Mouse (Mus musculus): ENCODE measurements at regions not wholly inside any gene's neighbourhood (a gene's known extent, or its start where the extent isn't known, plus 50 kb on each side); places are given as distances from the start of the nearest gene placed in this dataset.

- no peak for DNase-seq
Measured at GRCm38 (mm10) chr6:89007516-89007915, 105.5 kb downstream of the Tpra1 start.

DNA sequence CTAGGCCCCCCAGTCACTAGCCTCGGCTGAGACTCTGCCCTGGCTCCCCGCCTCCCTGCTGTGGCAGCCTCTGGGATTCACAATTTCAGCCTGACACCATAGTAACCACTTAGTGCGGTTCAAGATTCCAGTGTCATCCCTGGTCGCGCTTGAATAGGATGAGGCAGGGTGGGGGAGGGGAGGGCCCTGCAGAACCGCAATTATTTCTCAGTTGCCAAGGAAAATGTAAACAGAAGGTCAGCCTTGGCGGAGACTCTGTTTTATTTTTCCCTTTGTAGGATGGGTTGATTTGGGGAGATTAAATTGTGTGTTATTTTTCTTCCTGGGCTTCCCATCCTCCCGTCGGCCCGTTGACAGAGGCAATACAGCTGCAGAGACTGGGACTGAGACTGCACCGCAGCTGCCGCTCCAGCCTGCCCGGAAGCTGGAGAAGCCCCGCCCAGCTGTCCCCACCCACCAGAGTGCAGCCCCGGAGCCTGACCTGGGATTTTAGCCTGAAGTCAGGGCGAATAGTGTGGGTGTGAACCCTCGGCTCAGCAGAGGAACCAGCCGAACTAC lies 106.6 kb downstream of the Tpra1 start:
- DNase-seq, result peak; percentile 50 to 63

DNA sequence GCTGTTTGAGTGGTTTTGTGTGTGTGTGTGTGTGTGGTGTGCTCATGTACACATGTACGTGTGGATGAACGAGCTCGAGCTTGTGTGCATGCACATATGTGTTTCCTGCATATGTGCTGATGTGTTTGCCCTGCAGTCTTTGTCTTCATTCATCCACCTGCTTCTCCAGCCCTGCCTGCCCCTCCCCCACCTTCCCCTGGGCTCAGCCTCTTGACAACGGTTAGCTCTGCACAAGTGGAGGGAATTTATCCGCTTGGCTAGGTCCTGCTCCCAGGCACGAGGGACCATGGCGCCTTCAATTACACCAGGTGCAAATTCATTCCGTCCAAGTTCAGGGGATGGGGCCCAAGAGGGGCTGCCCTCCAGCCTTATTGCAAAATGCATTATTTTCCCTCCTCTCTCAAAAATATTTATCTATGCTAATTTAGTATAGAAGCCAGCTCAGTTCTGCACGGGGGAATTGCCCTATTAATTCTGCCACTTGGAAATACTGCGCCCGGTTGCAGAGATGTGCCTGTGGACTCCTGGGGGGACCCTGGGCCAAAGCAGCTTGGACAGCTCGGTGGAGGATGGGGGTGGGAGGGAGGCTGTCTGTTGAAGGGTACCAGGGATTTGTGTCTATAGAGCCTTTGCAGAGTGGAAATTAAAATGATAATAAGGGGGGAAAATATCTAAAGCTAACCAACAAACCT lies 111.1 kb downstream of the Tpra1 start:
- DNase-seq, result no peak

DNA sequence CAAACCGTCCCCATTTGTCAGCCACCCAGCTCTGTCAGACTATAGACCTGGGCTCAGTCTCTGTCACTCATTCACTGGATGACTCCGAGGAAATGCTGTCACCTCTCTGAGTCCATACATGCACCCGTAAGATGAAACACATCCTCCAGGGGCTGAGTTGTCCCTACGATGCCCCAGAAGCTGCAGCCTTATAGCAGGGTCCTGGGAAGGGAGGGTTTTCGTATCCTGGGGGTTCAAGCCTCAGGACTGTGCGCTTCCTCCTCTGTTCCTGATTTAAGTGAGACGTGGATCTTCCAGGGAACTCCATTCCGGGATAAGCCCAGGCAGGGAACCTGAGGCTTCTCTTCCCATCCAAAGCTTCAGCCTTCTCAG lies 111.6 kb downstream of the Tpra1 start:
- no peak for DNase-seq

GRCm38 (mm10) chr6:89024101-89024650 lies 122.1 kb downstream of the Tpra1 start:
- peak; percentile 34 to 38 for DNase-seq

- DNase-seq, result no peak
Measured at GRCm38 (mm10) chr6:89033433-89034298, 131.6 kb downstream of the Tpra1 start.

DNA sequence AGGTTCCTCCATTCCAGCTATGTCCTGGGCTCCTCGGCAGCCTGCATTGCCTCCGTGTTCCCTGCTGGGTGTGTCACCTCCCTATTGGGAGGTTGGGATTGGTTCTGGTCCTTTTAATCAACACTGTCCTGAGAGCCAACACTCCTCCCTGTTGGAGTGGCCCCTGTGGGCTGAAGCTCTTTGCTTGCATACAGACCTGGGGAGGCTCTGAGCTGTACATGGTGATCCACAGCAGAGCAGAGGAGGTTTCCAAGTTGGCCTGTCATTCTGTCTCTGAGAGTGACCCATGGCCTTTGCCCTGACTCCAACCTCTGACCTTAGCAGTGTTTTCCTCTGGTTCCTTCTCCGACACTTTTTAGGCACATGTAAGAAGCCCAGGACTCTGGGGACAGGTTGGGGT lies 132.4 kb downstream of the Tpra1 start:
- no peak for DNase-seq

DNA sequence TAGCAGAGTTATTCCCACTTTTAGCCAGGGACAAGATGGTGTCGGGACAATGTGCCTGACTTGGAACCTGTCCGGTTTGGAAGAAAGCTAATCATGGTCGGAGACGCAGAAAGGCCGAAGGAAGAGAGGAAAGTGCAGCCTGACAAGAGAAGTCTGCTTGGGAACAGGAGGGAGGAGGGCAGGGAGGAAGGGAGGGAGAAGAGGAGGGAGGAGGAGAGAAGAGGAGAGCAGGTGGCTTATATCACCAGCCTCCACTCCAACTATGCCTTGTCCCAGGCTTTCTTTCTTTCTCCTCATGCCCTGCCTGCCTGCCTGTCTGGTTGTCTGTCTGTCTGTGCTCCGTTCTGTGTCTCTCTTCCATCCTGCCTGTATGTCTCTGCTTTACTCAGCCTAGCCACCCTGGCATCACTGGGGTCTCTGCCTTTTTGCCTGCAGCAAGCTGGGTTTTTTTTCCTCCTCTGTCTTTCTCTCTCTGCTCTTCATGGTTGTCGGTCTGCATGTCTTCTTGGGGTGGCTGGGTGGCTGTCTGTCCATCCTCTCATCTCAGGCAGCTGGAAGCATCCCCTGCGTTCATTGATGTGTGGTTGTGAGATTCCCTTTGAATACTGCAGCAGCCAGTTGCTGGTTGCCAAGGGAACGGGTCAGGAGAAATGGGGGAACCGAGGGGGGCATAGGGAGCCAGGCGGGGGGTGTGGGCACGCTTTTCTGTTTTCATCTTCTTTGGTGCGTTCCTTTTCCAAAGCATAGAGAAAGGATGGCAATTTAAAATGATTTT lies 133.2 kb downstream of the Tpra1 start:
- no peak for DNase-seq

- no peak for DNase-seq
Measured at GRCm38 (mm10) chr6:89035836-89036156, 133.7 kb downstream of the Tpra1 start.

DNA sequence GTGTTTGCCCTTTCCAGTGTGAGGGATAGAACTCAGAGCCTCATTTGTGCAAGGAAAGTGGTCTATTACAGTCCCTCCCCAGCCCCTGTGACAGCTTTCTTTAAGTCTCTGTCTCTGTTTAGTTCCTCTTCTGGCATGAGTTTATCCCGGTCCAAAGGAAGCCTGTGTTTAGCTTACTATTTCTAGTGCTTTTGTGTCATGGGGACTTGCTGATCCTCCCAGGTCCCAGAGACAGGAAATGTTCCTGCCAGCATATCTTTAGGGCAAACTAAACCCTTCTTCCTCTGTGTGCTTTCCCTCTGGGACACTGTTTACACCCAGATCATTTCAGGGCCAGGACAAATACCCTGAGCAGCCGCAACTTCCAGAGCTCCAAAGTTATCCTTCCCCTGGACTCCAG lies 135.3 kb downstream of the Tpra1 start:
- DNase-seq, result no peak

GRCm38 (mm10) chr6:89037901-89038300 lies 135.8 kb downstream of the Tpra1 start:
- DNase-seq, result peak in 1 of 2 experiments; percentile 21

DNA sequence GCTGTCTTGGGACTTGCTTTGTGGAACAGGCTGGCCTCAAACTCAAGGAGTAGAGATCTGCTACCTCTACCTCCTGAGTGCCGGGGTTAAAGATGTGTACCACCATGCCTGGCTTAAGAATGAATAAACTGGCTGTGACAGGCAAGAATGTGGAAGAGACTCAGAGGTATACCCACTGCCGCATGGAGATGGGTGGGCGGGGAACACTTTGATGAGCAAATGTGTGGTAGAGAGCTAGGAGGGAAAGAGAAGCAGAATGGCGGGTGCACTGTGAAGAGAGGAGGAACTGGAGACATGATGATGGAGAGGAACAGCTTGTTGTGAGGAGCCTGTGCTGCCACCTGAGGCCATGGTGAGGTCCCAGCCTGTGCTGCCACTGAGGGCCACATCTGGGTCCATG lies 138.9 kb downstream of the Tpra1 start:
- DNase-seq, result no peak

DNA sequence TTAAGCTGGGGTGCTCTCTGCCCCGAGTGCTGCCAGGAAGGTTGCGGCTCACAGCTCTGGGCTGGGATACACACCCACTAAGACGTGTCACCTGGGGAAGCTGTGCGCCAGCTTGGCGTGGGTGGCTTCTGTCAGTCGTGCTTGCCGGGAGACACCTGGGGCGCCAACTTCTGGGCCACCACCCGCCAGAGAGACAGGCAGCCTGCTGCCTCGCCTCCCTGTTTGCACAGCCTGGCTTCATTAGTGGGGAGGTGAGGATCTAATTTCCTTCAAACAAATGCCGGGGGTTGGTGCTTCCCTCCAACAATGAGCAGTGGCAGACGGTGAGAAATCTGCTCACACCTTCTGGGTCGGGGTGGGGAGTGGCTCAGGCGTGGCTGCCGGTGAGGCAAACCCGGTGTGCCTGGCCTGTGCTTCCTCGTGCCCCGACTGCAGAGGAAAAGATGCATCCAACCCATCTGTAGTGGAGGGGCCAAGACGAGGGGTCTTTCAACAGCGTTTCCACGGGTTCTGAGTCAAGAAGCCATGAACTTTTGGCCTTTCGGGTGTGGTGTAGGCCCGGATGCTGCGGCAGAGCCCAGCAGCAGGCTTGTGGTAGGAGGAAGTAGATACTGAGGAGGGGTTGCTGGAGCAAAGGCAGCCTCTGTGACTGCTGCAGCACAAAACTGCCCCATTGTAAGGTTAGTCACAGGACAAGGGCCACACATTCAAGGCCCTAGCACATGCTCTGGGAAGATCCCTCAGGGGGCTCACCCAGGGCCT lies 140.6 kb downstream of the Tpra1 start:
- peak; percentile 49 to 71 for DNase-seq

- DNase-seq, result no peak
Measured at GRCm38 (mm10) chr6:89045436-89045966, 143.4 kb downstream of the Tpra1 start.

- DNase-seq, result peak in 1 of 2 experiments; percentile 21
Measured at GRCm38 (mm10) chr6:89046476-89046875, 144.4 kb downstream of the Tpra1 start.

- DNase-seq, result no peak
Measured at GRCm38 (mm10) chr6:89047629-89048332, 145.7 kb downstream of the Tpra1 start.

- no peak for DNase-seq
Measured at GRCm38 (mm10) chr6:89049290-89049689, 147.2 kb downstream of the Tpra1 start.

- DNase-seq, result no peak
Measured at GRCm38 (mm10) chr6:89050575-89051270, 148.7 kb downstream of the Tpra1 start.

GRCm38 (mm10) chr6:89052758-89053460 lies 150.9 kb downstream of the Tpra1 start:
- DNase-seq, result peak; percentile 22 to 41

- DNase-seq, result no peak
Measured at GRCm38 (mm10) chr6:89054060-89054459, 152.0 kb downstream of the Tpra1 start.
